Mouse (Mus musculus) cortical plate, adult 2 months (tissue): ENCODE results near the gene Zscan2. TPM values are rescaled to one million over a fixed set of nuclear protein-coding genes. Genes with fewer than 3 reads are reported as not detected.

ENCODE experiments used
- H3K27ac ChIP-seq: fragments of 200-500 bp; 2 replicates; pipeline ENCODE4 v1.5.1; 2012; ENCODE audit warnings: low read length, control low read depth, inconsistent platforms; ENCODE audit not compliant: insufficient read depth
- H3K4me1 ChIP-seq: fragments of 200-500 bp; 2 replicates; pipeline ENCODE4 v1.6.1; 2011; ENCODE audit warnings: low read length; ENCODE audit not compliant: control insufficient read depth, insufficient read depth
- H3K4me3 ChIP-seq: fragments of 200-500 bp; 2 replicates; pipeline ENCODE4 v1.5.1; 2011; ENCODE audit warnings: mild to moderate bottlenecking, low read length, control low read depth; ENCODE audit not compliant: insufficient read depth
- CTCF ChIP-seq: fragments of 200-500 bp; IDR thresholded peaks from 2 replicates; pipeline ENCODE4 v1.5.1; 2011; ENCODE audit warnings: mild to moderate bottlenecking, control low read depth, low read length; ENCODE audit not compliant: insufficient read depth; ENCODE audit errors: extremely low read depth
- POLR2A ChIP-seq: fragments of 200-500 bp; IDR thresholded peaks from 2 replicates; pipeline ENCODE4 v1.6.1; 2011; ENCODE audit warnings: mild to moderate bottlenecking, low read length, control low read depth; ENCODE audit not compliant: insufficient read depth; ENCODE audit errors: extremely low read depth
- polyA plus RNA-seq: library from polyadenylated mRNA; depleted of rRNA; stranded (reverse); fragments of >200 nt; gene quantifications from 2 replicates; pipeline ENCODE4 v1.2.3, GENCODE M21; 2012; rRNA removed

Gene Zscan2
- polyA plus RNA-seq, 1 experiment, result 11.1 TPM

DNA sequence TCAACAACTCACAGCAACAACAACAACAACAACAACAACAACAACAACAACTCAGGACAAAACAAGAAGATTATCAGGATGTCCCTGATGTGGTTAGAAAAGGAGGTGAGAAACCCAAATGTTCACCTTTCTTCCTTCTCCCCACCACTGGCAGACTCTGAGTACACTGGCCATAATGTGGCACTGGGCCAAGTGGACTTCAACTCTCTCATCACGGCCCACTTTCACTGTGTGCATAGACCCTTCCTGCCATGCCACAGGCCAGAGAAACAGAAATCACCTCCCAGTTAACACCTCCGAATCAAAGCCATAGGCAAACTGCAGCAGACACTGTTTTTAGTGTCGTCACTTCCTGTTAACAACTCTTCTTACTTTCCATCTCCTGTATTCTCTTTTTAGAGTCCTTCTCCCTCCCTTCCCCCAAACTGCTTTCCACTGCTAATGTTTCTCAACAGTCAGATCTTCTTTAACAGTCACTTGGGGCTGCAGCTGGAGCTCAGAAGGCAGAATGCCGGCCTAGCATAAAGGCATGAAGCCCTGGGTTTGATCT lies 57.3 kb downstream of the Zscan2 start:
- Histone ChIP-seq H3K4me3 (no peak overlapping the region), H3K27ac (no peak overlapping the region), H3K4me1 (no peaks in the 10 kb centered on the region)
- TF ChIP-seq POLR2A, result no peak
- no peak for TF ChIP-seq CTCF

DNA sequence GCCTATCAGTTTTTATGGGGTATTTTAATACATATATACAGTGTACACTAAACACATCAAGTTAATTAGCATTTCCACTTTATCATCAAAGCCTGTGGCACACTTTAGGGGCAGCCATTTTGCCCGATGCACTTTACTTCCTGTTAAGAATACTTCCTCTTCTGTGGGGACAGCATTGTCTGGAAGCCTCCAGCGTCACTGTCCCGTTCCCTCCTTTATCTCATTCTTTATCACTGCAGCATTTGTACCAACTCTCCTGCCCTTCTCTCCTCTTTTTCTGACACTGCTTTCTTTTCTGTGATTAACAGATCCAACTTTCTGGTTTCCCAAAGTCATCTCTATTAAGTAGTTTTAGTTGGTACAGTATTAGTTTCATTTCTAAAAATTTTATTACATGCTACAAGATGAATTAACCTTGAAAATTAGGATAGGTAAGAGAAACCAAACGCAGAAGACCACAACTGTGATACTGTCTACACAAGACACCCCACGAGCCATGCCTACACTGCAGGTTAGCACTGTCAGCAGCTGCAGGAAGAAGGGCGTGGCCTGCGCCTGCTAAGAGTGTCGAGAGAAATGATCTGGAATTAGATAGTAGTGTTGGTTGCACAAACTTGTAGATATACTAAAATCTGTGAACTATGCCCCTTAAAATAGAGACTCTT lies 58.4 kb downstream of the Zscan2 start:
- no peak overlapping the region for H3K4me3 ChIP-seq
- TF ChIP-seq CTCF, result no peak
- no peaks in the 10 kb centered on the region for H3K4me1 ChIP-seq
- no peak overlapping the region for H3K27ac ChIP-seq

GRCm38 (mm10) chr7:80919647-80920008 lies 58.9 kb downstream of the Zscan2 start:
- no peaks in the 10 kb centered on the region for H3K4me1 ChIP-seq
- H3K4me3 ChIP-seq, result no peak overlapping the region
- TF ChIP-seq CTCF (no peak), POLR2A (no peak)
- H3K27ac ChIP-seq, result no peak overlapping the region

GRCm38 (mm10) chr7:80923165-80923564 lies 62.4 kb downstream of the Zscan2 start:
- H3K4me1 ChIP-seq, result peaks cover 1% of the 10 kb centered on the region; the same call in 1 of the 2 replicates
- no peak overlapping the region for H3K27ac ChIP-seq
- no peak for TF ChIP-seq CTCF
- no peak for TF ChIP-seq POLR2A
- H3K4me3 ChIP-seq, result no peak overlapping the region

Other genes with a start within 250 kb of the Zscan2 start
- 10.4 and 10.8 TPM in 2 replicates for gene Crtc3, start 172.0 kb upstream of the Zscan2 start, polyA plus RNA-seq
- gene Iqgap1, start 34.9 kb upstream of the Zscan2 start, polyA plus RNA-seq, result 18.9 and 19.8 TPM in 2 replicates
- 29.6 and 30.5 TPM in 2 replicates for gene Wdr73, start 40.3 kb downstream of the Zscan2 start, polyA plus RNA-seq
- 11.0 and 17.0 TPM in 2 replicates for gene Nmb, start 44.2 kb downstream of the Zscan2 start, polyA plus RNA-seq
- gene Sec11a, start 86.9 kb downstream of the Zscan2 start, polyA plus RNA-seq, result 61.4 and 64.4 TPM in 2 replicates
- gene Zfp592, start 132.8 kb downstream of the Zscan2 start, polyA plus RNA-seq, result 13.8 and 14.1 TPM in 2 replicates
- 0.25 and 0.31 TPM in 2 replicates for gene Alpk3, start 196.7 kb downstream of the Zscan2 start, polyA plus RNA-seq